Mouse (Mus musculus) splenic B cell, adult 2 months (primary cell): ENCODE data around the gene Lrrtm1.

Experiments
- DNase-seq: peaks from one replicate; pipeline ENCODE4 v3.0.0-alpha.2; 2011; ENCODE audit warnings: low read depth, low spot score
- H3K27me3 ChIP-seq: 2 replicates; pipeline ENCODE4 v1.6.1; 2012; ENCODE audit warnings: mild to moderate bottlenecking, low read length, moderate library complexity, mixed read lengths; ENCODE audit not compliant: control insufficient read depth, poor library complexity, insufficient read depth, severe bottlenecking
- H3K36me3 ChIP-seq: 2 replicates; pipeline ENCODE4 v1.6.1; 2012; ENCODE audit warnings: mild to moderate bottlenecking, low read length, moderate library complexity, mixed read lengths; ENCODE audit not compliant: control insufficient read depth, poor library complexity, insufficient read depth, severe bottlenecking

Lrrtm1 gene

GRCm38 (mm10) chr6:77242601-77243406, at the start of gene Lrrtm1:
TSS of gene Lrrtm1 (plus strand) at chr6:77242689.
- H3K27me3 ChIP-seq, result no peaks in the 10 kb centered on the region
- no peak for DNase-seq
- no peaks in the 10 kb centered on the region for H3K36me3 ChIP-seq

GRCm38 (mm10) chr6:77196650-77197049, 45.8 kb upstream of the Lrrtm1 start:
- Histone ChIP-seq H3K36me3 (no peaks in the 10 kb centered on the region), H3K27me3 (no peaks in the 10 kb centered on the region)
- no peak for DNase-seq

GRCm38 (mm10) chr6:77199375-77199774, 43.1 kb upstream of the Lrrtm1 start:
- Histone ChIP-seq H3K27me3 (no peaks in the 10 kb centered on the region), H3K36me3 (no peaks in the 10 kb centered on the region)
- no peak for DNase-seq

GRCm38 (mm10) chr6:77209183-77209582, 33.3 kb upstream of the Lrrtm1 start:
- no peak for DNase-seq
- H3K27me3 ChIP-seq, result no peaks in the 10 kb centered on the region
- H3K36me3 ChIP-seq, result no peaks in the 10 kb centered on the region

- Histone ChIP-seq H3K27me3 (no peaks in the 10 kb centered on the region), H3K36me3 (no peaks in the 10 kb centered on the region)
- DNase-seq, result no peak
These were observed 32.6 kb upstream of the Lrrtm1 start for GRCm38 (mm10) chr6:77209929-77210328.

DNA sequence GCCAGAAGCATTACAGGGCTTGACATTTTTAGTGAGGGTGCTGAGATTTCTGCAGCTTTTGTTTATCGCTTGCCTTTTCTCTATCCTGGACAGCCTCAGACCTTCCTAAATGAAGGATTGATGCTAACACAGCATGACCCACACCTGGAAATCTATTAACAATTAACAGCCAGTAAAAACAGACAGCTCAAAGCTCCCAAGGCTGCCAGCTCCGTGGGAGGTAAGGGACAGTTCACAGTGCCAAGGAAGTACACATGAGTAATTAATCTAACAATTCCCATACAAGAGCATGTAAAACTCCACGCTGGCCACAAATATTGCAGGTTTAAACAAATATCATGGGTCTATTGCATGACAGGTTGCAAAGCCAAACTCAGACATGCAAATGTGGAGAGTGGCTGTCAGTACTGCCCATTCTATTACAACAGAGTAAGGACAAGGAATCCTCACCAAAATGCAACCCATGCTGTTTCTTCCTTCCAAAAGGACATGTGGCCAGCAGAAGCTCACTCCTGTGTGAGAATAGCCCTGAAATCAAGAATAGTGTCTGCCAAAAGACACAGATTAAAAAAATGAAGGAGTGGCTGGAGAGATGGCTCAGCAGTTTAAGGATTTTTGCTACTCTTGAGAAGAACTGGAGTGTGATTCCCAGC, 28.6 kb upstream of the Lrrtm1 start:
- Histone ChIP-seq H3K36me3 (no peaks in the 10 kb centered on the region), H3K27me3 (no peaks in the 10 kb centered on the region)
- no peak for DNase-seq

- Histone ChIP-seq H3K27me3 (no peaks in the 10 kb centered on the region), H3K36me3 (no peaks in the 10 kb centered on the region)
- no peak for DNase-seq
These were observed 27.2 kb upstream of the Lrrtm1 start for GRCm38 (mm10) chr6:77215322-77215721.

- H3K36me3 ChIP-seq, result no peaks in the 10 kb centered on the region
- H3K27me3 ChIP-seq, result no peaks in the 10 kb centered on the region
- DNase-seq, result no peak
These were observed 23.6 kb upstream of the Lrrtm1 start for GRCm38 (mm10) chr6:77218875-77219274.

GRCm38 (mm10) chr6:77220776-77221175, 21.7 kb upstream of the Lrrtm1 start:
- Histone ChIP-seq H3K36me3 (no peaks in the 10 kb centered on the region), H3K27me3 (no peaks in the 10 kb centered on the region)
- DNase-seq, result no peak

- DNase-seq, result no peak
- Histone ChIP-seq H3K36me3 (no peaks in the 10 kb centered on the region), H3K27me3 (no peaks in the 10 kb centered on the region)
These were observed 19.4 kb upstream of the Lrrtm1 start for GRCm38 (mm10) chr6:77222849-77223638.

- DNase-seq, result no peak
- Histone ChIP-seq H3K27me3 (no peaks in the 10 kb centered on the region), H3K36me3 (no peaks in the 10 kb centered on the region)
These were observed 2.1 kb upstream of the Lrrtm1 start for GRCm38 (mm10) chr6:77240426-77240825.

GRCm38 (mm10) chr6:77243541-77244231, 1.2 kb downstream of the Lrrtm1 start:
- no peak for DNase-seq
- Histone ChIP-seq H3K27me3 (no peaks in the 10 kb centered on the region), H3K36me3 (no peaks in the 10 kb centered on the region)

DNA sequence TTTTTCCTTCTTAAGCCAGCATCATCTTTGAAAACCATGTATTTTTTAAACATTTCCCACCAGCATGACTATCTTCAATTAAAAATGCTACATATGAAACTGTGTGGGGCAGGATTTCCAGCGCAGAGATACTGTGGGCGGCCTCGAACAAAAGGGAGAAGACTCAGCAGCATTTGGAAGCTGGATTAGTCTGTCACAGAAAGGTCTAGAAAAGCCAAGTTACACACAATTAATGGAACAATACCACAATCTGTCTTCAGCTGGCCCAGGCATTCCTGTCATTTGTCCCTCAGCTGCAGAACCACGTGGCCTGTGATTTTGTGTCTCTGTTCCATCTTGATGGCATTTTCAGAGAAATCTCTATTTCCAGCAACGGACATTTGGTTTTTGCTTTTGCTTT, 11.0 kb downstream of the Lrrtm1 start:
- no peaks in the 10 kb centered on the region for H3K36me3 ChIP-seq
- H3K27me3 ChIP-seq, result no peaks in the 10 kb centered on the region
- DNase-seq, result no peak

DNA sequence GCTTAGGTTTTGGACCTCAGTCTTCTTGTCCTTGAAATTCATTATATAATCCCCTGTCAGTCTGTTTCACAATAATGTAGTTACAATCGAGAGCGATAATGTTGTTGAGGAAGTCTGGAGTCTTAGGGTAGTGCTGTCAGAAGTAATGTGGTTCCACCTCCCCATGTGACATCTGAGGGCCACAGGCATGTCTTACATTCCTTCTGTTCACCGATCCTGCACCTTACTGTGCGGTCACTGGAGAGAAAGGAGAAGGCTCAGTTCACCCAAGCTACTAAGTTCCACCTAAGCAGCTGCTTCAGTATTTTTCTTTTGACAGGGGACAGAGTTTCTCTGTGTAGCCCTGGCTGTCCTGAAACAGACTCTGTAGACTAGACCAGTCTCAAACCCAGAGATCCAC, 13.9 kb downstream of the Lrrtm1 start:
- H3K27me3 ChIP-seq, result no peaks in the 10 kb centered on the region

More for the DNA sequence above, 13.9 kb downstream of the Lrrtm1 start:
- DNase-seq, result no peak
- no peaks in the 10 kb centered on the region for H3K36me3 ChIP-seq
